Mouse (Mus musculus) gastrocnemius, adult 18-20 months (tissue): Measurements from ENCODE around the gene Pnmal2. TPM values are rescaled to one million over a fixed set of nuclear protein-coding genes. Genes with fewer than 3 reads are reported as not detected.

Source experiments
- DNase-seq: peaks from one replicate; pipeline ENCODE4 v3.0.0; 2021; ENCODE audit warnings: low spot score
- total RNA-seq, 2 experiments: library from RNA; stranded (reverse); gene quantifications; 2 replicates each; pipeline ENCODE4 v1.2.3; 2021

The Pnmal2 gene
- total RNA-seq, 2 experiments from 2014 or later = 0.50 to 0.64 TPM

DNA sequence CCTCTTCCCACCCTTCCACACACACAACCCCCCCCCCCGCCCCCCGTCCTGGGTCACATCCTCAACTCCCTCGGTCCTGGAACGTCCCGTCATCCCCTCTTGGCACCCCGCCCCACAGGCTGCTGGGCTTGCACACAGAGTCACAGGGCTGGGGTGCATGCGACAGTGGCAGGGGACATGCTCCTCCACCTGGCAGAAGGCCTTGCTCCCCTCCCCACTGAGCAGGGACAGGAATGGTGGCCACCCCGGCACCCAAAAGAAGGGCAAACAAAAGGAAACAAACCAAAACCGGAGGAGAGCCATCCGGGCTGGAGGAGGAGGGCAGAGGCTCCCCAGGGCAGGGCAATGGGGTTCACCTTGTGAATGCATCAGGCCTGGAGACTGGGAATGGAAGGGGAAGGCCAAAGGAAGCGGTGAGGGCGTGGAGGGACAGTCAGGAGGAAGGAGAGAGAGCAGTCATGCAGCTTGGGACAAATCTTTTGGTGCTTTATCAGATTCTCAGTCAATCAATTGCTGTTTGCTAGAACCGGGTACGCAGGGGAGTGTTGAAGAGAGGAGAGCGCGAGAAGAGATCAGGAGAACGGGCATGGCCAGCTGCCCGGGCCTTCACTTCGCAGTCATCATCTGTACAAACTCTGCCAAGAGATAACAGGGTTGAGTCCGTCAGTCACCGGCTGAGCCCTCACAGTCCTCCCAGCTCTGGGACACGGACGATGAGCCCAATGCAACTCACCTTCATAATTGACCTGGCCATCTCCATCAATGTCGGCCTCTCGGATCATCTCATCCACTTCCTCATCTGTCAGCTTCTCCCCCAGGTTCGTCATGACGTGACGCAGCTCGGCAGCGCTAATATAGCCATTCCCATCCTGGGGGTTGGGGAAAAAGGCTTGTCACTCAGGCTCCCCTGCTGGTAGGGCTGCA is 27.9 kb upstream of the Pnmal2 start:
- DNase-seq = no peak

DNA sequence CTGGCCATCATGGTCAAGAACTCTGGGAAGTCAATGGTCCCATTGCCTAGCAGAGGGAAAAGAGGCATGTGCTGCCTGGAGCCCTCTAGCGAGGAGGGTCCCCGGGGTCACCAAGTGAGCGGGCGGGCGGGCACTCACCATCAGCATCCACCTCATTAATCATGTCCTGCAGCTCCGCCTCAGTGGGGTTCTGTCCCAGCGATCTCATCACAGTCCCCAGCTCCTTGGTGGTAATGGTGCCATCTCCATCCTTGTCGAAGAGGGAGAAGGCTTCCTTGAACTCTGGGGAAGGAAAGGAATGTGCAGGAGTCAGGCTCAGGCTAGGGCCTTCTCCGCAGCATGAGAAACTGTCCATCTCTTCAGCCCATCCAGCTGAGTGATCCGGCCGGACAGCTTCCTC is 27.0 kb upstream of the Pnmal2 start:
- no peak for DNase-seq

DNA sequence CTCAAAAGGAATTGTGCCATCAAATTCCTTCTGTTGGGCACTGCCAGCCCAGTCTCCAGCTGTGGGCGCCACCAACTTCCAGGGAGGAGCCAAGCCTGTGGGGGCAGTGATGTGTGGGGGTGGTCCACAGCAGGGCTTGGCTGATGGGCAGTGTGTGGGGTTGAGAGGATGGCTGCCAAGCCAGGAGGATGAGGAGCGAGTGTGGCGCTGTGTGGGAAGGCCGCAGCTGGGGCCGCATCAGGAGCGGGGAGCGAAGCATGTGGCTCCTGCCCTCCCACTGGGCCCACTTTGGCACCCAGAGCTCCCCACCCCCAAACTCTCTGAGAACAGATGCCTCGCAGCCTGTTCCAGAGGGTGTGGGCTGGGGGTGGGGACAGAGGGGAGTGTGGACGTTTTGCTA is 26.5 kb upstream of the Pnmal2 start:
- DNase-seq = no peak

DNA sequence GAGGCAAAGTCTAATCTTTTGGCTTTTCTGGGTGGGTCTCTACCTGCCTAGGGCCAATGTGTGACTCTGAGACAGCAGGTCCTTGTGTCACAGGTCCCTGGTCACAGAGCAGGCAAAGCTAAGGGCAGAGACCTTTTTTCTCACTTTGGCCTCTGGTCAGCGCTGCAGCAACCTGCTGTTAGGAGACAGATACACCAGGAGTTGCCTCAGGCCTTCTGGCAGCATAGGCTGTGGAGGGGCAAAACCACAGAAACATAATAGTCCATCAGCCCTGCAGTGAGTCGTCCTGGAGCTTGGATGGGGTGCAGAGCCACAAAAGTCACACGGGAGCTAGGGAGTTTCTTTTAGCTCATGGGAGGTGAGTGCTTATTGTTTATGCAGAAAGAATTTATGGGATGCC is 25.8 kb upstream of the Pnmal2 start:
- DNase-seq = no peak

DNA sequence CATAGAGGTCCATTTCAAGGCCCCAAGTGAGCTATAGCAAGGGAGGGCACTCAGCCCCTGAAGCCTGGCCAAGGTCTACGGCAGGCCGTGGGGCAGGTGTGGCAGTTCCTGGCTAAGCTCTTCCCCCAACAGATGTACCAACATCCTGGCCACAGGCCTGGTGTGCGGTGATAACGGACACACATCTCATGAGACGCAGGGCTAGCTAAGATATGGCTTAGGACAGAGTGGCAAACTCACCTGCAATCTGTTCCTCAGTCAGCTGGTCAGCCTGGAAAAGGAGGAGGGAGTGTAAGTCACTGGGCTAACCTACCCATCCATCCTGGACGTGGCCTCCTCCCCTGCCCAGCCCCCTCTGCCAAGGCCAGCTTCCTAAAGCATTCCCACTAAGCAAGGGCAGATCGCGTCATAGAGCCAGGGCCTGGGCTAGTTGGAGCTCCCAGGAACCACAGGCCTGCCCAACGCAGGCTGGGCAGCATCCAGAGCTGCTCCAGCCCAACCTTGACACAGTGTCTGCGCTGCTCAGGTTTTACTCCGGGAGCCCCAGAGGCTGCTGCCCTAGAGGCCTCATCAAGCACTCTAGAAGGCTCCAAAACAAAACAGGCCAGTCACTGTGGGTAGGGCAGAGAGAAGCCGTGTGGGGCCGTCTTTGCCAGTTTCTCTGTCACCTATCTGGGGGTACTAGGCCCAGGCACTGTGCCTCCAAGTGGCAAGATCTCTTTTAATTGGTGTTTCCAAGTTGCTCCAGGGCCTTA is 24.9 kb upstream of the Pnmal2 start:
- DNase-seq = no peak

DNA sequence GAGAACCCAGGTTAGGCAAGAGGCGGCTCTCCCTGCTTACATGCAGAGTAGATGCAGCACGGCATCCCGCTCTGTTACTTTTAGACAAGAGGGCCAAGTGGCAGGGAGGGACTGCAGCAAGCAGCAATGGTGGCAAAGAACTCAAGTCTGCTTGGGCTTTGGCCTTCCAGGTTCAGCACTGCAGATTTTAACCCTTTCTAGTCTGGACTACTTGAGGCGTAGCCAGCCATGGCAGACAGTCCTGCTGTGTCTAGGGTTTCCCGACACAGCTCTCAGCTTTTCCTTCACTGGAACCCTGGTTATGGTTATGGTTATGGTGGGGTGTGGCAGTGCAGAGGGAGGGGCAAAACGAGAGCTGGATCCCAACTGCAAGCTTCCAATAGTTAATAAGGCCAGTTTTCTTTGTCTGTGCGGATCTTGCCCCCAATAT is 24.3 kb upstream of the Pnmal2 start:
- DNase-seq = no peak

DNA sequence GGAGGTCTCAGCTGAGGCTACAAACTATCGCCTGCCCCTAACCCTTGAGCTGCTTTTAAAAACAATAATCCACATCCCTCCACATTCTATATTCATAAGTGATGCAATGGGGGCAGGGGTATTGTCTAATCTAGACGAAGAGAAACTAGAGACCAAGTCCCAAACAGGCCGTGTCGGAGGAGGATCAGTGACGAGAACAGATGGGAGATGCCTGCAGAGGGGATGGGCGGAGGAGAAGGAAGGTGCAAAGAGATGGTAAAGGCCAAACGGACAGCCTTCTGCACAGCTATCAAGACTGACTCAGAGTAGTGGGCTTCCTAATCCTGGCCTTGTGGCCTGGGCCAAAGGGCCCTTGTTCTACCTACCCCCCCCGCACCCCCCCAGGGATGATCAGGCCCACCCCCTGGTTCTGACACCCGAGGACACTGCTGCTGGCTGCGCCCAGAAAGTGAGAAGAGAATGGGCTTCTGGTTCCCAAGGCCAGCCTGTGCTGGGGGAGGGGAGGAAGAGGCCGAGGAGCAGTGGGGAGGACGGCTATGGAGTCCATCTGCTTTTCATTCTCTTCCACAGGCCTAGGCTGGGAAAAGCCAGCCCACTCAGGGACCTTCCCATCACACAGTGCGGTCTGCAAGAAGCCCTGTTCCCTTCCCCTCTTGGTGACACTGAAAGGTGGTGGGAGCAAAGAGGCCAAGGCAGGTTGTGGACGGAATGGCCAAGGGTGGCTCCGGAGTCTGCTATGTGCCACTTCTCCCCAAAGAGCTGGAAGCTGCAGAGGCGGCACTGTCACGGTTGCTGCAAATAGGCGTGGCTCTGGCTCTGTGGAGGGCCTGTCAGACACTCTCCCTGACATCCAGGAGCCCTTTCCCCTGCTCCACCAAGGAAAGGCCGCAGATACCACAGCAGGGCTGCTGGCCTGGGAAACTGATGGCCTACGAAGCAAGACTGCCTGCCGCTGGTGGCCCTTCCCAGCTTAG is 23.4 kb upstream of the Pnmal2 start:
- DNase-seq = no peak

DNA sequence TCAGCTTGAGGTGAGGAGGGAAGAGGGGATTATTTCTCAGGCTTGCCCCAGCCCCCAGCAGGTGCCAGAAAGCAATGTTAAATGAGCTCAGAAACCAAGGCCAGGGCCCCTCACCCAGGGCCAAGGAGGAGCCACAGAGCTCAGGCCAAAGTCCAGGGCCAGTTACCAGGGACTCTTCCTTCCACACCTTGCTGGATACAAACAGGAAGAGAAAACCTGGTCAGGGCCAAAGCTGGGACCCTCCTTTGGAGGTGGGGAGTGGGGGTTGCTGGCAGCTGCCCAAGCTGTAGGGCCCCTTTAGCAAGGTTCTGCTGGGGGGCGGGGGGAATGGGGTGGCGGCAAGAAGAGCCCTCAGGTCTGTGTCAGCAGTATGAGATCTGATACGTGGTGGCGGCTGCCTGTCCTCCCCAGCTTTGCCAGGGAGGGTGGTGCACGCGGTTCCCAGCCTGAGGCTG is 22.6 kb upstream of the Pnmal2 start:
- no peak for DNase-seq

DNA sequence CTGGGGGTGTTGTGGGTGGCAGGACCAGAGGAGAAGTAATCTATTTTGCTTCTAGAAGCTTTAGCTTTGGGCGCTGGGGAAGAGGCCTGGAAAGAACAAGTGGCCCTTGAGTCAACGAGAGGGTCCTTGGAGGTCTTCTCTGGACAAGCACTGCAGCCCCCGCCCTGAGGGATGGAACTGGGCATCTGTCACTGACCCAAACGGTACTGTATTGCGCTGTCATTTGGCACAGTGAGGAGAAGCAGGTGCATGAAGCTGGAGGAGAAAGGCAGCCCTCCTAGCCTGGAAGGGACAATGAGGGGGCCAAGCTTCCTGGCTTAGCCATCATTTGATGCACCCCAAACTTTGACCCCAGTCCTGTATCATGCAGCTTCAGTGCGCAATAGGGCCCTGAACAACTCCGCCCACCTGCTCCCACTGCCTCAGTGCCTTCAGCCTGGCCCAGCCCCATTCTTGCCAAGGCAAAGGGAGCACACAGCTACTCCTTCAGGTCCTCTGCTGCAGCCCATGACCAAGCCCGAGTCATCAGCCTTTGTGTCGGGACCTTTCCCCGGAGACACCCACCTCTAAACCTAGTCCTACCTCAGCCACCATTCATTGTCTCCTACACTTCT is 22.0 kb upstream of the Pnmal2 start:
- no peak for DNase-seq

DNA sequence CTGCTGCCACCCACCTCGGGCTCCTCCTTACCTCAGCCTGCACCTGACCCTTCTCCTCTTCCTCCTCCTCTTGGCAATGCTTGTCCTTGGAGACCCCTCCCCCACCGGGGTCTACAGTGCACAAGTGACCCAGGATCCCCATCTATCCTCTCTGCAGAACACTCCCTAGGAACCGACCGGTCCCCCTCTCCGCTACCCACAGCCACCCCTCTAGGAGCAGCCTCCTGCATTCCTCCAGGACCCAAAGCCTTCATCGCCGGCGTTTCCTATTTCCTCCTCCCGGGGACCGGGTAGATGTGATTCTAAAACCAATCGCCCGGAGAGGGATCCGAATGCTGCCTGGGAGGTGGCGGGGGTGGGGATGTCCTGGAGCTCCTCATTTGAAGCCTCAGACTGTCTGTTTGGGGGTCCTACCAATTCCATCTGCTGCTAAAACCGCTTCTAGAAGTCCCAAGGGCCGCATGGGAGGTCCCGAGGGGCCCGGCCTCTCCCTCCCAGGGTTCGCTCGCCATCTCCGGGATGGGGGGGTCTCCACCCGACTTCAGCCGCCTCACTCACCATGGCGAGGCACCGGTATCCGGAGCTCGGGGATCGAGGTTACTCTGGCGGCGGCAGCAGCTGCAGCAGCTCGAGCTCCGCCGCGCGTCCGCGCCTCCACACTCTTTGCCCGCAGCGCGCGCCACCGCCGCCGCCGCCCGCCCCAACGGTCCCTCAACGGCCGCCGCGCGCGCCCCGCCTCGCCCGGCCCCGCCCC is 21.0 kb upstream of the Pnmal2 start:
- no peak for DNase-seq

DNA sequence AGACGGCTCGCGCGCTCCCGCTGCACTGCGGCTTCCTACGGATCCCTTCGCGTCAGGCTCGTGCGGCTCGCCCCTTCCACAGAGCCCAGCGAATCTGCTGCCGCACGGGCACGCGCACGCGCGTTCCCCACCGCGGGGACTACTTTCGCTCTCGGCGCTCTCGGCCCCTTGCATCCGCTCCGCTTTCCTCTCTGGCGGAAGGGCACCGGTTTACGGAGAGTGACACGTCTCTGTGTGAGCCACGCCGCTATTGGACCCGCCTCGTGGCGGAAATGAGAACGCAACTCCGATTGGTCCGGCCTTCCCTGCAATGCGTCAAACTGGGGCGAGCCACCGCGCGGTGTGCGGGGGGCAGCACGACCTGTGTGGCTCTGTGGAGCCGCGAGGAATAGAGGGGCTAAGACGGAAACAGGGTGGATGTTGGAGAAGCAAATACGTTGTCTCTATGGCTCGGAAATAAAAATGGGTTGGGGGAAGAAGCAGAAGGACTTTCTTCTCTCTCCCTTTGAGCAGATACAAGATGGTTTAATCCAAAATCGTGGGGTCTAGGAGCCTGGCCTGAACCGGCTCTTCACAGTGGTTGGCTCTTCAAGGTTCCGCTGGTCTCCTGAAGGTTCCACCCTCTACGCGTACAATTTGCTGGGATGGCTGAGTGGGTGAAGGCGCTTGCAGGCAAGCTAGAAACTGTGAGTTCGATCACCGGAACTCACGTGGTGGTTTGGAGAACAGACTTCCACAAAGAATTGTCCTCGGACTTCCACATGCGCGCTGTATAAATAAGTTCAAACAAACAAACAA is 20.2 kb upstream of the Pnmal2 start, which contains the start of gene Calm3:
TSS of gene Calm3 (minus strand) at position 78 of the 798 bp plus-strand sequence.
- DNase-seq = peak; percentile 100

DNA sequence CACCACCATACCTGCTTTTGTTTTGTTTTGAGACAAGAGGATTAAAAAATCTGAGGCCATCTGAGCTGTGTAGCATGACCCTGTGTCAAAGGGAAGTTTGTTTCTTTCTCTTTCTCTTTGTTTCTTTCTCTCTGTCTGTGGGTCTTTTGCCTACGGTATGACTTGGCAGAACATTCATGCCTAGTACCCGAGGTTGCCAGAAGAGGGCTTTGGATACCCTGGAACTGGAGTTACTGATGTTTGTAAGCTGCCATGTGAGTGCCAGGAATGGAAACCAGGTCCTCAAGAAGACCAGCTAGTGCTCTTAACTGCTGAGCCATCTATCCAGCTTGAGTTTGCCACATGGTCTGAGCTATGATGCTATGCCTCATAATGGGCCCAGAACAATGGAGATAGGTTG is 16.1 kb upstream of the Pnmal2 start:
- DNase-seq = no peak

DNA sequence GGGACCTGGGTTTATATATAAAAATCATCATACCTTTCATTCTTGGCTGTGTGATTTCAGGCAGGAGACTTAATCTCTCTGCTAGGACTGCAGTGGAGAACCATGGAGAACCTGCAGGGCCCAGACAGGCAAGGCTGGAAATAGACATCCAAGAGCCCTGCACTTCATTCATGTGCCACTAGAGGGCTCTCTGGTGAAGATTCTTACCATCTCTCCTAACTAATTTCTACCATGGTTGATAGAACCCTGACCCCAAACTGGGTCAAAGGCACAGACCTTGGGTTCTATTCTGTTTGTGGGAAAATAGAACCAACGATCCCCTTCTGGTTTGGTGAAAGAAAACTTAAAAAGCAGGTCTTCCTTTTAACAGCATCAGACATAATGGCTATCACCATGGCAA is 13.6 kb upstream of the Pnmal2 start:
- DNase-seq = peak; percentile 66

DNA sequence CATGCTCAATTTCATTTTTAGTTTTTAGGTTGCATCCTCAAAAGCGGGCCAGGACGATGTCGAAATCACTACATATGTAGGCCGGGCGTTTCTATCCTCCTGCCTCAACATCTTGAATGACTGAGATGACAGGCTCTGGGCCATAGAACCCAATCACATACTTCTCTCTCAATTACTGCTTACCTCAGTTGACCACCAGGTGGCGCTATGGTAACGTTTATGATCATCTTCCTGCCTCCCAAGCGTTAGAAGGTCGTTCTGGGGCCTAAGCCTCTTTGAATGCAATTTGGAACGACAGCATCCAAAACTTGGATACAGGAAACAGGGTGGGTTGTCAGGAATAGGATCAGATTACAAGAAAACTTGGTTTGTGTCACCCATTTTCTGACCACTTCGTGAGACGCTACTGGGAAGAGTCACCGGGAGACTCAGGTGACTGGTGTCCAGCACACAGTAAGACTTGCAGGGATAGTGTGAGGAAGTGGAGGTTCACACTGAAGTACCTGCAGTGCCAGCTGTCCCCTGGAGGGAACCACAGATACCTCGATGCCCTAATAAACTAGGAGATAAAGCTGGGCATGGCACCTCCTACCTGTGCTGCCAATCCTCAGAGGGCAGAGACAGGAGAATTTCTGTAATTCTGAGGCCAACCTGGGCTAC is 12.4 kb upstream of the Pnmal2 start:
- DNase-seq = peak; percentile 85

DNA sequence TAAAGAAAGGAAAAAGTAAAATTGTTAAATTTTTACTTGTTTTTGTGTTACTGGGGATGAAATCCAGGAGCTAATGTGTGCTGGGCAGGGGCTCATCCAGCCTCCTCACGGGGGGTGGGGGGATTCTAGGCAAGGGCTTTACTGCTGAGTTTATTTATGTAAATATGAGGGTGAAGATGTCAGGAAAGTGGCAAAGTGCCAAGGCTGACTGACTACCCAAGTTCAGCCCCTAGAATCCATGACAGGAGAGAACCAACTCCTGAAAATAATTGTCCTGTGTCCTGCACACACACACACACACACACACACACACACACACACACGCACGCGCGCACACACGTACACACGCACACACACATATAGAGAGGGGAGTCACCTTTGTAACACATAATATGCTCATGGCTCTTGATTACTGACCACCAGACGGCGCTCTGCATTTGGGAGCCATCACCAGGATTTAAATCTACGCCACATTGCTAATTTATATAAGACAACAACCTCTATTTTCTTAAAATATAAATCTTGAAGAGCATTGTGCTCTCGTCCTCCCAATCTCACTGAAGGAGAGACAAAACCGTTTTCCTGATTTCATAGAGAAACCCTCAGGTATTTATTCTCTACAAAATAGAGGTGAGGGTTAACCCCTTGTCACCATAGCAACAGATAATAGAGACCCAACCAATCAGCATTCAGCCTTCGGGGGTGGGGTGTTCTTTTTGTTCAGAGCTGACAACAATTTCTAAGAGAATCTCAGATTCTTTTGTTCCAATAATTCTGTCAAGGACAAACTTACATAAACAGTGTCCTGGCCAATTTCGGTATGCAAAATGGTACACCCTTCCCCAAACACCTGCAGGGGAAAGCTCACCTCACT is 11.5 kb upstream of the Pnmal2 start:
- DNase-seq = no peak

DNA sequence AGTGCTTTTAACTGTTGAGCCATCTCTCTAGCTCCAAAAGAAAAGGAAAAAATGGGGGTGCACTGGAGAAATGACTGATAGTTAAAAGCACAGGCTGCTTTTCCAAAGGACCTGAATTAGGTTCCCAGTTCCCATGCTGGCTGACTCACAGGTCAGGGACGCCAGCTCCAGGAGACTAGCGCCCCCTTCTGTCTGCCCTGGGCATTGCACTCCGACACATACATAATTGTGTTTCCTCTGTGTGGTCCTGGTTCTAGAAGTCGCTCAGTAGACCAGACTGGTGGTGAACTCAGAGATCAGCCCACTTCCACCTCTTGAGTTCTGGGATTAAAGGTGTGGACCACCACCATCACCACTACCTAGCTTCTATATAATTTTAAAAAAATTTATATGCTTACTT is 7.2 kb upstream of the Pnmal2 start:
- no peak for DNase-seq

DNA sequence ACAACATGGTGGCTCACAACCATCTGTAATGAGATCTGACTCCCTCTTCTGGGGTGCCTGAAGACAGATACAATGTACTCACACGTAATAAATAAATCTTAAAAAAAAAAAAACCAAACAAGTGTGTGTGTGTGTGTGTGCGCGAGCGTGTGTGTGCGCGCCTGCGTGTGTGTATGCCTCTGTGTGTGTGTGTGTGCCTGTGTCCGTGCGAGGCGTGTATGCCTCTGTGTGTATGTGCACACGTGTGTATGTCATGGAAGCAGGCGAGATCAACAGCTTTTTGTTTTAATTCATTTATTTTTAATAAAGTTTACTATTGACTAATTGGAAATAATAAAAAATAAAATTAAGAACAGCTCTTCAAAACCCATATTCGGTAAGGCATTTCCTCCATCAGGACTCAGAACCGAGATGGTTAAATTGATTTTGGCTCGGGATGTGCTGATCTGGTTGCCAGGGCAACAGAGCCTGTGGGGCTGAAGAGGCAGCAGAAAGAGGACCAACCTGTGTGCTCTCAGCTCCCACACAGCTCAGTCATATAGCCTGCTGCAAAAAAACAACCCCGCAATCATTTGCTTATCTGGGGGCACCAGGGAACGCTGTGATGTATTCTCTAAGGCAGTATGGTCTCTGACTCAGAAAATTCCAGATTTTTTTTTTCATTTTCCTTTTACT is 6.2 kb upstream of the Pnmal2 start:
- no peak for DNase-seq
